Mouse (Mus musculus) bone marrow, adult 2 months (tissue): ENCODE measurements around the gene Nrxn2.

Experiments
- CTCF ChIP-seq: fragments of 200-500 bp; IDR thresholded peaks from 2 replicates; pipeline ENCODE4 v1.5.1; 2011; ENCODE audit warnings: low read length, control low read depth; ENCODE audit not compliant: control insufficient read depth, insufficient read depth
- POLR2A ChIP-seq: fragments of 200-500 bp; IDR thresholded peaks from 2 replicates; pipeline ENCODE4 v1.6.1; 2011; ENCODE audit warnings: low read depth, mild to moderate bottlenecking, control low read depth, low read length, borderline replicate concordance; ENCODE audit not compliant: control insufficient read depth

- TF ChIP-seq CTCF (no peak), POLR2A (no peak)
These were observed 81.5 kb downstream of the Nrxn2 start for GRCm38 (mm10) chr19:6499860-6500635.
